27 mouse cellular contexts compared by ENCODE assay signal in genomic region chr4:49956855-49957254, GRCm38 (mm10).
DNase-seq lines count a peak whose midpoint lies in the region; ATAC-seq and TF ChIP-seq lines count a peak whose summit lies in the region.
"Had no signal": no experiment of that assay in that cellular context is flagged by ENCODE, and none has a peak within 500 bp of the region (broad histone marks: within the 10 kb centered on the region; RNA-seq: fewer than 3 reads in every experiment).

No protein-coding gene starts in this region.

- no peaks in the 10 kb centered on the region for H3K27me3 ChIP-seq in liver, embryonic 12.5 days (replicated peaks)
- no peaks in the 10 kb centered on the region for H3K27me3 ChIP-seq in liver, postnatal 0 days (ENCODE audit: insufficient read depth, low read length)
- H3K27me3 ChIP-seq in G1E (ENCODE audit: insufficient read depth, low read length): no peaks in the 10 kb centered on the region
- H3K27me3 ChIP-seq in liver, embryonic 16.5 days (ENCODE audit: control insufficient read depth, insufficient read depth, low read depth, low read length): no peaks in the 10 kb centered on the region
- no peaks in the 10 kb centered on the region for H3K27me3 ChIP-seq in hindbrain, embryonic 13.5 days
- H3K27me3 ChIP-seq: CH12.LX; embryonic facial prominence, embryonic 12.5 days; forebrain, embryonic 12.5 days had no signal

- no peaks in the 10 kb centered on the region for H3K36me3 ChIP-seq in liver, embryonic 12.5 days
- H3K36me3 ChIP-seq in liver, postnatal 0 days (replicated peaks; ENCODE audit: insufficient read depth, low read length): no peaks in the 10 kb centered on the region
- H3K36me3 ChIP-seq in G1E (replicated peaks): no peaks in the 10 kb centered on the region
- no peaks in the 10 kb centered on the region for H3K36me3 ChIP-seq in liver, embryonic 16.5 days (ENCODE audit: control insufficient read depth, insufficient read depth)
- no peaks in the 10 kb centered on the region for H3K36me3 ChIP-seq in hindbrain, embryonic 13.5 days
- H3K36me3 ChIP-seq: embryonic facial prominence, embryonic 10.5 days; embryonic facial prominence, embryonic 12.5 days; forebrain, embryonic 10.5 days; forebrain, embryonic 12.5 days had no signal

- H3K27ac ChIP-seq in liver, embryonic 12.5 days: no peak overlapping the region
- no peak overlapping the region for H3K27ac ChIP-seq in liver, postnatal 0 days (ENCODE audit: low read depth)
- H3K27ac ChIP-seq in liver, embryonic 16.5 days (ENCODE audit: low read length): no peak overlapping the region
- H3K27ac ChIP-seq in hindbrain, embryonic 13.5 days: no peak overlapping the region
- H3K27ac ChIP-seq: embryonic facial prominence, embryonic 10.5 days; embryonic facial prominence, embryonic 12.5 days; forebrain, embryonic 10.5 days; forebrain, embryonic 12.5 days had no signal

- no peak for DNase-seq in liver, postnatal 0 days
- no peak for DNase-seq in G1E (ENCODE audit: low spot score)
- DNase-seq in lung, adult 2 months: no peak
- DNase-seq: adrenal gland, adult 2 months; adrenal gland, postnatal 10 days; adrenal gland, postnatal 25 days; B cell, adult 2 months; cerebellum, adult 11 months; cerebellum, adult 18-20 months; cerebellum, adult 8-10 months; cerebellum, adult 9-11 months; cerebellum, postnatal 14 days; cerebellum, postnatal 36 days had no signal

- no peaks in the 10 kb centered on the region for H3K9me3 ChIP-seq in liver, embryonic 12.5 days (replicated peaks)
- H3K9me3 ChIP-seq in liver, postnatal 0 days (ENCODE audit: low read length): no peaks in the 10 kb centered on the region
- no peaks in the 10 kb centered on the region for H3K9me3 ChIP-seq in G1E (replicated peaks)
- no peaks in the 10 kb centered on the region for H3K9me3 ChIP-seq in liver, embryonic 16.5 days (replicated peaks; ENCODE audit: control insufficient read depth, low read length)
- H3K9me3 ChIP-seq in hindbrain, embryonic 13.5 days: no peaks in the 10 kb centered on the region
- H3K9me3 ChIP-seq: embryonic facial prominence, embryonic 10.5 days; embryonic facial prominence, embryonic 12.5 days; forebrain, embryonic 10.5 days; forebrain, embryonic 12.5 days had no signal

- no peak overlapping the region for H3K9ac ChIP-seq in liver, embryonic 12.5 days
- no peak overlapping the region for H3K9ac ChIP-seq in liver, postnatal 0 days (replicated peaks)
- no peak overlapping the region for H3K9ac ChIP-seq in liver, embryonic 16.5 days (ENCODE audit: low read depth, low read length)
- H3K9ac ChIP-seq in hindbrain, embryonic 13.5 days: no peak overlapping the region
- H3K9ac ChIP-seq: embryonic facial prominence, embryonic 12.5 days; forebrain, embryonic 12.5 days had no signal

- TF ChIP-seq CTCF in liver, postnatal 0 days (IDR thresholded peaks at IDR 0.05; ENCODE audit: low read depth): no peak
- TF ChIP-seq CTCF in G1E (IDR thresholded peaks at IDR 0.05; ENCODE audit: low read depth, low read length): no peak
- TF ChIP-seq CTCF in lung, adult 2 months (IDR thresholded peaks at IDR 0.05; ENCODE audit: insufficient read depth, low read length): no peak

- TF ChIP-seq EP300 in liver, postnatal 0 days (IDR thresholded peaks at IDR 0.05; ENCODE audit: low read depth): no peak; the same call in 1 of the 2 replicates

- WGBS in liver, embryonic 12.5 days (ENCODE audit: insufficient replicate concordance): 15% methylated on average over 2 of the region's 2 CpGs
- WGBS in liver, postnatal 0 days (ENCODE audit: insufficient replicate concordance): 35% methylated on average over 2 of the region's 2 CpGs
- WGBS in liver, embryonic 16.5 days (ENCODE audit: insufficient replicate concordance): 22% methylated on average over 2 of the region's 2 CpGs
- WGBS in lung, adult 2 months: 41% methylated on average over 2 of the region's 2 CpGs
- WGBS in hindbrain, embryonic 13.5 days: 66% methylated on average over 2 of the region's 2 CpGs

- no peaks in the 10 kb centered on the region for H3K4me1 ChIP-seq in liver, embryonic 12.5 days
- H3K4me1 ChIP-seq in liver, postnatal 0 days (ENCODE audit: insufficient read depth): no peaks in the 10 kb centered on the region
- no peaks in the 10 kb centered on the region for H3K4me1 ChIP-seq in G1E (ENCODE audit: insufficient read depth, low read depth, low read length)
- no peaks in the 10 kb centered on the region for H3K4me1 ChIP-seq in liver, embryonic 16.5 days (ENCODE audit: control insufficient read depth, low read depth, low read length)
- H3K4me1 ChIP-seq in lung, adult 2 months (ENCODE audit: control insufficient read depth, insufficient read depth, low read length): no peaks in the 10 kb centered on the region
- H3K4me1 ChIP-seq in hindbrain, embryonic 13.5 days (replicated peaks): no peaks in the 10 kb centered on the region
- H3K4me1 ChIP-seq: embryonic facial prominence, embryonic 10.5 days; embryonic facial prominence, embryonic 12.5 days; forebrain, embryonic 10.5 days; forebrain, embryonic 12.5 days had no signal

- ATAC-seq in liver, embryonic 12.5 days: 0 out of 2 replicates have a peak, but pooled peaks have one; percentile 47
- ATAC-seq in liver, postnatal 0 days: no peak
- peak; percentile 70 for ATAC-seq in G1E (ENCODE audit: extremely low read depth, insufficient number of reproducible peaks, low FRiP score, poor library complexity, severe bottlenecking)
- ATAC-seq in liver, embryonic 16.5 days (ENCODE audit: low read depth): 0 out of 2 replicates have a peak, but pooled peaks have one; percentile 13
- 0 out of 2 replicates have a peak, but pooled peaks have one; percentile 41 for ATAC-seq in megakaryocyte-erythroid progenitor cell, adult 5-6 weeks (replicated peaks; ENCODE audit: low FRiP score, low TSS enrichment, poor library complexity, severe bottlenecking)
- no peak for ATAC-seq in erythroblast, adult 5-6 weeks (replicated peaks; ENCODE audit: low FRiP score, poor library complexity, severe bottlenecking)
- no peak for ATAC-seq in hindbrain, embryonic 13.5 days (ENCODE audit: low FRiP score)
- ATAC-seq: CD4-positive, CD25-positive, alpha-beta regulatory T cell, adult 4 months; forebrain, embryonic 14.5 days; forebrain, embryonic 16.5 days had no signal

- no peak for TF ChIP-seq POLR2A in lung, adult 2 months (IDR thresholded peaks at IDR 0.05; ENCODE audit: borderline replicate concordance, extremely low read depth, low read depth, low read length)

- no peak overlapping the region for H3K4me2 ChIP-seq in liver, embryonic 12.5 days
- H3K4me2 ChIP-seq in liver, postnatal 0 days (ENCODE audit: low read depth, low read length): no peak overlapping the region
- H3K4me2 ChIP-seq in liver, embryonic 16.5 days (ENCODE audit: low read depth, low read length): no peak overlapping the region
- H3K4me2 ChIP-seq in hindbrain, embryonic 13.5 days: no peak overlapping the region
- H3K4me2 ChIP-seq: embryonic facial prominence, embryonic 12.5 days; forebrain, embryonic 12.5 days had no signal

- H3K4me3 ChIP-seq in liver, embryonic 12.5 days: no peak overlapping the region
- no peak overlapping the region for H3K4me3 ChIP-seq in liver, postnatal 0 days (ENCODE audit: low read depth, low read length)
- no peak overlapping the region for H3K4me3 ChIP-seq in G1E (ENCODE audit: low read depth, low read length)
- H3K4me3 ChIP-seq in liver, embryonic 16.5 days (ENCODE audit: low read depth, low read length): no peak overlapping the region
- H3K4me3 ChIP-seq in lung, adult 2 months (replicated peaks; ENCODE audit: extremely low read depth, low read depth, low read length): no peak overlapping the region
- no peak overlapping the region for H3K4me3 ChIP-seq in hindbrain, embryonic 13.5 days
- H3K4me3 ChIP-seq: embryonic facial prominence, embryonic 10.5 days; embryonic facial prominence, embryonic 12.5 days; erythroblast, embryonic 14.5 days; forebrain, embryonic 10.5 days; forebrain, embryonic 12.5 days had no signal

Comparison
In these comparisons a context has a peak if more than half of its experiments do, and no peak if none do; other contexts are left out.
1. ATAC-seq: peak in liver, embryonic 12.5 days (single experiment), G1E (single experiment), liver, embryonic 16.5 days (single experiment) and megakaryocyte-erythroid progenitor cell, adult 5-6 weeks (single experiment); none in liver, postnatal 0 days (single experiment), erythroblast, adult 5-6 weeks (single experiment) and hindbrain, embryonic 13.5 days (single experiment).